Mouse (Mus musculus) T-cell, adult 66 days (primary cell): ENCODE results near the gene Sim1. TPM values are rescaled to one million over a fixed set of nuclear protein-coding genes. Genes with fewer than 3 reads are reported as not detected.

Source experiments
- total RNA-seq, 2 experiments: library from RNA; stranded (reverse); gene quantifications; 3 replicates in 1 of 2; 4 replicates in 1 of 2; pipeline ENCODE4 v1.2.4; 2023

Gene Sim1
- total RNA-seq, result not detected

DNA sequence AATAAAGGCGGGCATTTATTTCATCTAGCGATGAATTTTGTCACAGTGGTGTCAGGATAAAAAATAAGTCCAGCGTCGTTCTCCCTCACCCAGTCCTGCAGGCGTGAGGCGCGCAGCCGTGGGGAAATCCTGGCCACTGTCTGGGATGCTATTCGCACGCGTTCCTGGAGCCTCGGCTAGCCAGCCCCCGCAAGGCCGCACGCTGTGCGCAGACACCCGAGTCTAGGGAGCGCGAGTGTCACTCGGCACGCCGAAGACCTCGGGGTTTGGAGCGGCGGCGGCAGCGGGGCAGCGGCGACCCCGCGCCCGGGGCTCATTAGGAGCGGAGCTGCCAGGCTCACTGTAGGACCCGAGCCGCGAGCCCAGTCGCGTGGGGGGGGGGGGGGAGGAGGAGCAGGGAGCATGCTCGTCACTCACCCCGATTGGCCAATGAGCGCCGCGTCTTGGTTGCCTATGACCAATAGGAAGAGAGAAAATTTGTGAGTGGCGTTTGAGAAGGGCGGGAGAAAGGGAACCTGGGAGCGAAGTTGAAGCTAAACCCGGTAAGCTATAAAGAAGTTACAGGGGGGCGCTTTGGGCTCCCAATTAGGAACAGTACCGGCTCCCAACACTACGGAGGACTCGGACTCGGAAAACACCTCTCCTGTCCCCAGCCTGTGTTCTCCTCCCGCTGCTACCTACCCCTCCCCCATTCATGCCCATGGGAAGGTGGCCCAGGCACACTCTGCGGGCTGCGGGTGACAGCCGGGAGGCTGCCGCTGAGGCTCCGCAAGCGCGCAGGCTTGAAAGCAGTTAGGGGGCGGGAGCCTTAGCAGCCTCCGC is at the start of gene Sim1:
Sim1 (plus strand) TSS at position 585 of the 822 bp plus-strand sequence.

